Mouse (Mus musculus) limb, embryonic 13.5 days (tissue): ENCODE data around the gene Prpf8. TPM values are rescaled to one million over a fixed set of nuclear protein-coding genes. Genes with fewer than 3 reads are reported as not detected.
A peak's percentile ranks its signal among the peaks of the same experiment; 100 is the strongest.

Source experiments
- ATAC-seq: fragments of 200-750 bp; cut with Nextera tagmentation; 2 replicates; pipeline ENCODE4 v1.8.0; 2017; ENCODE audit warnings: low read depth, moderate number of reproducible peaks, moderate TSS enrichment; ENCODE audit not compliant: low FRiP score
- H3K27ac ChIP-seq: fragments of 300-500 bp; sonication (generic); 2 replicates; pipeline ENCODE4 v1.5.1; 2015; ENCODE audit warnings: inconsistent platforms, mild to moderate bottlenecking, moderate library complexity
- H3K27me3 ChIP-seq: fragments of 300-500 bp; sonication (generic); 2 replicates; pipeline ENCODE4 v1.6.1; 2015; ENCODE audit warnings: mild to moderate bottlenecking, inconsistent platforms
- H3K36me3 ChIP-seq: fragments of 300-500 bp; sonication (generic); 2 replicates; pipeline ENCODE4 v1.6.1; 2015; ENCODE audit warnings: inconsistent platforms, mild to moderate bottlenecking, moderate library complexity
- H3K4me1 ChIP-seq: fragments of 300-500 bp; sonication (generic); 2 replicates; pipeline ENCODE4 v1.6.1; 2015; ENCODE audit warnings: inconsistent platforms
- H3K4me2 ChIP-seq: fragments of 300-500 bp; sonication (generic); replicated peaks from 2 replicates; pipeline ENCODE4 v1.6.1; 2015; ENCODE audit warnings: inconsistent platforms, mild to moderate bottlenecking, moderate library complexity
- H3K4me3 ChIP-seq: fragments of 300-500 bp; sonication (generic); 2 replicates; pipeline ENCODE4 v1.5.1; 2015; ENCODE audit warnings: moderate library complexity, mild to moderate bottlenecking, inconsistent platforms
- H3K9ac ChIP-seq: fragments of 300-500 bp; sonication (generic); 2 replicates; pipeline ENCODE4 v1.6.1; 2015; ENCODE audit warnings: mild to moderate bottlenecking, inconsistent platforms
- H3K9me3 ChIP-seq: fragments of 300-500 bp; sonication (generic); 2 replicates; pipeline ENCODE4 v1.6.1; 2016; ENCODE audit warnings: inconsistent platforms
- WGBS: fragments of 180-500 bp; shearing (Covaris S2); methylation state at CpG from one replicate; pipeline ENCODE4 v1.1.7; 2015; 5-methylcytosine and 5-hydroxymethylcytosine counted together
- polyA plus RNA-seq: library from polyadenylated mRNA; unstranded; fragments of >200 nt; fragmentation: Nextera tagmentation; extraction: Ambion mirVana; gene quantifications from 2 replicates; pipeline ENCODE4 v1.2.1, GENCODE M21; 2015

Gene Prpf8
- polyA plus RNA-seq, 1 experiment from 2014 or later: 63.0 TPM

DNA sequence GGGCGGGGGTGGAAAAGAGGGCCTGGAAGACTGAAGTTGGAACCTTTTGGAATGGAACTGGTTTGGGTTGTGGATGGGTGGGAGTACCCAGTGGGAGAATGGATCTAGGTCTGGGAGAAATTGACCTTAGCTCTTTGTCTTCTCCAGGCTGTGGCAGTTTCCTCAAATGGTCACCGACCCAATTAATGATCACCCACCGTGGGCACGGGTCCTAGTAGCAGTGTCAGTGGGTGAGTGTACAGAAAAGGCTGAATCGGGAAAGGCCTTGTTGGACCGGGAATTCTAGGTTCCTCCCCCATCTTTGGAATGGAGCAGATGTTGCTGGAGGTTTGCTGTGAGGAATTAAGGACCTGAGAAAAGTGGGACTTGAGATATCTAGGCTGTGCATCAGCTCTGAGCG lies 18.2 kb upstream of the Prpf8 start:
- Histone ChIP-seq H3K9ac (peak overlapping the region; percentile 75), H3K4me3 (peak overlapping the region; percentile 48), H3K27me3 (peaks cover 2% of the 10 kb centered on the region; the same call in 1 of the 2 replicates), H3K4me2 (peak overlapping the region; percentile 83), H3K4me1 (peaks cover 17% of the 10 kb centered on the region), H3K27ac (no peak overlapping the region), H3K9me3 (peaks cover 4% of the 10 kb centered on the region; the same call in 1 of the 2 replicates), H3K36me3 (peaks cover 14% of the 10 kb centered on the region)
- no peak for ATAC-seq
- WGBS: 67% methylated on average over 7 of the region's 7 CpGs

DNA sequence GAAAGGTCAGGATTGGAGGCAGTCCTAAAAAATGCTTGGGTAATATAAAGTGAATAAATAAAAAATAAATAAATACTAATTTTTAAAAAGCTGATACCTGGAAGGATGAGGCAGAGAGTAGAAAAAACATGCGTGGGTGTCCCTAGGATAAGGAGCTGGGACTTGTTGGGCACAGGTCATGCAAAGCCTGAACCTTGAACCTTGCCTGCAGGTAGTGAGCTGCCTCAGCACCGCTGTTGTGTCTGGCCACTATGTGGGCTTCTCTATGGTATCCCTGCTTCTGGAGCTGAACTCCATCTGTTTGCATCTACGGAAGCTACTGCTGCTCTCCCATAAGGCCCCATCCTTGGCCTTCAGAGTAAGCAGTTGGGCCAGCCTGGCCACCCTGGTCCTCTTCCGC lies 17.4 kb upstream of the Prpf8 start:
- no peak for ATAC-seq
- 88% methylated on average over 4 of the region's 4 CpGs for WGBS
- H3K4me1 ChIP-seq: peaks cover 12% of the 10 kb centered on the region

DNA sequence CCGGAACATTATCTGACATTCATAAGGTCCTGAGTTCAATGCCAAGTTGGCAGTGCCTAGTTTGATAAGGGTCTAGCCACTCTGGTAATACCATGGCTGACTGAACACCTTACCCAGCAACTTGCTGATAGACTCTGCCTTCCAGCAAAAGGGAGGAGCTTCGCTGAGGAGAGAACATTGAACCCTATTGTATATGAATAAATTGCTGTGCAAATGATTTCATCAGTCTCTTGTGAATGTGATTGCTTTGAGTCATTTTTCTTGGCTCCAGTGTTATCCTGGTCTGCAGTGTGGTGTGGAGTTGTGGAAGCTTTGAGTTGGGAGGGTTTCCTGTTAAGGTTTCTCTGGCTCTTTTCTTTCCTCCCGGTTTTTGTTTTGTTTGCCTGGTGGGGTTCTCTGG lies 15.9 kb upstream of the Prpf8 start:
- ATAC-seq: no peak
- Histone ChIP-seq H3K4me2 (no peak overlapping the region), H3K9me3 (peaks cover 4% of the 10 kb centered on the region; the same call in 1 of the 2 replicates), H3K4me1 (peaks cover 12% of the 10 kb centered on the region), H3K36me3 (peaks cover 2% of the 10 kb centered on the region; the same call in 1 of the 2 replicates), H3K27ac (no peak overlapping the region), H3K27me3 (peaks cover 2% of the 10 kb centered on the region; the same call in 1 of the 2 replicates), H3K4me3 (no peak overlapping the region), H3K9ac (no peak overlapping the region)
- 87% methylated on average over 3 of the region's 3 CpGs for whole genome bisulfite sequencing

More for the DNA sequence above, 17.4 kb upstream of the Prpf8 start:
- Histone ChIP-seq H3K27me3 (peaks cover 2% of the 10 kb centered on the region; the same call in 1 of the 2 replicates), H3K27ac (no peak overlapping the region; the same call in 1 of the 2 replicates), H3K9me3 (peaks cover 4% of the 10 kb centered on the region; the same call in 1 of the 2 replicates), H3K9ac (no peak overlapping the region), H3K4me3 (no peak overlapping the region), H3K36me3 (peaks cover 14% of the 10 kb centered on the region), H3K4me2 (no peak overlapping the region)

DNA sequence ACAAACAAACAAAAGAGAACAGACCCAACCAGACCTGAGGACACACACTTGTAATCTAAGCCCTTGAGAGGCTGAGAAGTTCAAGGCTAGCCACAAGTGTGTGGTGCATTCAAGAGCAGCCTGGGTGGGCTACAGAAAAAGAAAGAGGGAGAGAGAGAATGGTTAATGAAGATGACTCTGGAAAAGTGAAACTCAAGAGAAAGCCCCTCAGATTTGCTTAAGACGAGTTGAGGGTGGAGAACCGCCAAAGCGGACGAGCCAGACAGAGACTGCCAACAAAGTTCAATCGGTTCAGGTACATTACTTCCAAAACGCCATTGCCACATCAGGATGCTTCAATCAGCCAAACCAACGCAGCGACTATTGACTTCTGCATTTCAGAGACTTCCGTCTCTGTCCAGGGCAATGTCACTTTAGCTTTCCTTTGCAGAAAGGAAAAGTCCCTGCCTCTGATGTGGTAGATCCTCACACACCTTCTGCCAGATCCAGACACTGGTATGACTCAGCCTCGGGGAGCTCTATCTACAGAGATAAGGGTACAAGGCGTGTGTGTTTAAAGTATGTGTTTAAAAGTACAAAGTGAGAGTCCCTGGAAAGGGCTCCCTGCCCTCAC lies 14.0 kb upstream of the Prpf8 start:
- no peaks in the 10 kb centered on the region for H3K9me3 ChIP-seq
- H3K27me3 ChIP-seq: peaks cover 2% of the 10 kb centered on the region; the same call in 1 of the 2 replicates
- H3K9ac ChIP-seq: no peak overlapping the region
- peaks cover 12% of the 10 kb centered on the region for H3K4me1 ChIP-seq
- H3K27ac ChIP-seq: no peak overlapping the region
- H3K4me3 ChIP-seq: no peak overlapping the region
- no peak for ATAC-seq
- H3K4me2 ChIP-seq: no peak overlapping the region
- H3K36me3 ChIP-seq: no peaks in the 10 kb centered on the region
- WGBS: 85% methylated on average over 11 of the region's 11 CpGs

DNA sequence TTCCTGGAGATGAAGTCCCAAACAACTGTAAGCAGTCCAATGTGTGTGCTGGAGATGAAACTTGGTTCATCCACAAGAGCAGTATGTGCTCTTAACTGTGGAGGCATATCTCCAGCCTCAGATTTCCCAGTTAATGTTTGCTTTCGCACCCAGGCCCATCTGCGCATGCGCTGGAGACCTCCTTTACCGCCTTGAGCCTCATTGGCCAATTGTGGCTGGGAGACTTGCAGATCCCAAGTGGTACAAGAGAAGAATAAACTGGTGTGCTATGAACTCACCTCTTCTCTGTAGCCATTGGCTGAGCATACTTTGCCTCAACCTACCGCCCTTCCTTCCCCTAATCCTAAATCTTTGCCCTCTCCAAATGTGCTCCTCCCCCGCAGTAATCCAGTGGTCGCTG lies 13.2 kb upstream of the Prpf8 start:
- Histone ChIP-seq H3K9me3 (no peaks in the 10 kb centered on the region), H3K4me2 (no peak overlapping the region)
- WGBS: 72% methylated on average over 7 of the region's 7 CpGs

DNA sequence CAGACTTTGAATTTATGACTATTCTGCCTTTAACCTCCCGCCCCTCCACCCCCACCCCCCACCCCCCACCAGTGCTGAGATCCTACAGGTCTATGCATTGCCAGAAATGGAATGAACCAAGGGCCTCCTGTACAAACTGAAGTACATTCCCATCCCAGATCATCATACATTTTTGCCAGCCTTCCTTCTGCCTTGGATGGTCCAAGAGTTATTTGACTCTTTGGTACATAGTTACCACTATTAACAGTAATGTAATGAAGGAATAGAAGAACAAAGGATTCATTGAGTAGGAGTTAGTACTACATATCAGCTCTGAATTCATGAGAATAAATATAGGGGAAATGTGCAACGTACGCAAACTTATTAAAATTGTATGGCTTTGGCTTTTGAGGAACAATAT lies 424 bp upstream of the Prpf8 start:
- ATAC-seq: 0 out of 2 replicates have a peak, but pooled peaks have one; percentile 9
- Histone ChIP-seq H3K27ac (no peak overlapping the region), H3K9me3 (no peaks in the 10 kb centered on the region), H3K4me1 (peaks cover 19% of the 10 kb centered on the region), H3K36me3 (peaks cover 32% of the 10 kb centered on the region), H3K27me3 (peaks cover 6% of the 10 kb centered on the region; the same call in 1 of the 2 replicates), H3K4me3 (peak overlapping the region; percentile 99), H3K9ac (no peak overlapping the region), H3K4me2 (peak overlapping the region; percentile 44)
- WGBS: 24% methylated on average over 3 of the region's 3 CpGs

More for the DNA sequence above, 13.2 kb upstream of the Prpf8 start:
- H3K27me3 ChIP-seq: peaks cover 2% of the 10 kb centered on the region; the same call in 1 of the 2 replicates
- no peak overlapping the region for H3K27ac ChIP-seq
- no peak overlapping the region for H3K9ac ChIP-seq
- no peaks in the 10 kb centered on the region for H3K36me3 ChIP-seq
- no peak overlapping the region for H3K4me3 ChIP-seq
- H3K4me1 ChIP-seq: peaks cover 6% of the 10 kb centered on the region
- ATAC-seq: no peak

DNA sequence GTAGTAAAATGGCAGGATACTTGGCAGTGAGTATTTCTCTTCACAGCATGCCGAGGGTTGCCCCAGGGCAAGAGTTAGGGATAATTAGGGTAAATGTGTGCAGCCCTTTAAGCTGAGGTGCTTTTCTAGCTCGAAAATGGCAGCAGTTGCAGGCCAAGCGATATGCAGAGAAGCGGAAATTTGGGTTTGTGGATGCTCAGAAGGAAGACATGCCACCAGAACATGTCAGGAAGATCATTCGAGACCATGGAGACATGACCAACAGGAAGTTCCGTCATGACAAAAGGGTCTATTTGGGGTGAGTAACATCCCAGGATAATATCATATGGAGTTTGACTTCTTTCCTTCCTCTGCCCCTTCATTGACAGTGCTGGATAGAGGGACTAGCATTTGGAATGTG lies 880 bp downstream of the Prpf8 start:
- Histone ChIP-seq H3K27me3 (peaks cover 6% of the 10 kb centered on the region; the same call in 1 of the 2 replicates), H3K9me3 (no peaks in the 10 kb centered on the region), H3K9ac (peak overlapping the region; percentile 98), H3K4me3 (peak overlapping the region; percentile 99), H3K4me2 (peak overlapping the region; percentile 94), H3K4me1 (peaks cover 19% of the 10 kb centered on the region), H3K27ac (0 out of 2 replicates have a peak overlapping the region, but pooled peaks have one; percentile 78), H3K36me3 (peaks cover 45% of the 10 kb centered on the region)
- WGBS: 34% methylated on average over 6 of the region's 6 CpGs
- no peak for ATAC-seq

DNA sequence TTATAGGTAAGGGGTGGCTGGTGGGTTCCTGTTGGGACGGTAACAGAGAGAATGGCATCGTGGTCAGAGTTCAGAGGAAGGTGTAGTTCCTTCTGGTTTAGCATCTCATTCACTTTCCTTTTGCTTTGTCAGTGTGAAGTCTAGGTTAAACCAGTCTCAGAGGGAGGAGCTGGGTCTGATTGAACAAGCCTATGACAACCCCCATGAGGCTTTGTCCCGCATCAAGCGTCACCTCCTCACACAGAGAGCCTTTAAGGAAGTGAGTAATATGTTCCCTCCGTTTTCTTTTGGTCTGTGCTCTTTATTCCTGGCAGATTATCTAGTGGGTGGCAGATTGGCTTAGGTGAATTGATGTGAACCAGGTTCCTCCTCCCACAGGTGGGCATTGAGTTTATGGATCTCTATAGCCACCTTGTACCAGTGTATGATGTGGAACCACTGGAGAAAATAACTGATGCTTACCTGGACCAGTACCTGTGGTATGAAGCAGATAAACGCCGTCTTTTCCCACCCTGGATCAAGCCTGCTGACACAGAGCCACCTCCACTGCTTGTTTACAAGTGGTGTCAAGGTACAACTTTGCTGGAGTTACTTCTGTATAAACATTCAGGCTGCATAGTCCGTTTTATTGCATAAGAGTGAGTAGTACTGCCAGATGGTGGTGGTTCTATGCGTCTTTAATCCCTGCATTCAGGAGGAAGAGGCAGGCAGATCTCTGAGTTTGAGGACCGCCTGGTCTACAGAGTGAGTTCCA lies 7.9 kb downstream of the Prpf8 start:
- no peaks in the 10 kb centered on the region for H3K4me1 ChIP-seq
- 93% methylated on average over 10 of the region's 10 CpGs for WGBS
- H3K36me3 ChIP-seq: peaks cover 100% of the 10 kb centered on the region
- ATAC-seq: no peak
- H3K27me3 ChIP-seq: no peaks in the 10 kb centered on the region
- no peak overlapping the region for H3K9ac ChIP-seq
- H3K4me3 ChIP-seq: no peak overlapping the region
- H3K9me3 ChIP-seq: no peaks in the 10 kb centered on the region
- H3K4me2 ChIP-seq: no peak overlapping the region
- no peak overlapping the region for H3K27ac ChIP-seq

DNA sequence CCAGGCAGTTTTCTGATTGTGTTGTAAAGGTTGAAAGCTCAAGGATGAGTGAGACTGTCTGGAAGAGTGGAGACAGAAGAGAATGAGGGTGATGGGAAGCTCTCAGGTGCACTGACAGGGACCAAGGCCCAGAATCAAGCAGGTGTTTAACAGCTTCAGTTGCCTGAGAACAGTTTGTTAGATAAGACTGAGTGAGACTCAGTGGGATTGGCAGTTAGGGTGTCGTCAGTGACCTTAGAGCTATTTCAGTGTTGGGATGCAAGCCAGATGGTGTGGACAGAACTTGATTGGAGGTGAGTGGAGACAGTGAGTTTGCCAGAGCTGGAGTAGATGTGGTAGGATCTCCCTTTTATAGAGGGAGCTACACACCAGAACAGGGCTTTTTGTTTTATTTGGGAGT lies 11.5 kb downstream of the Prpf8 start:
- 91% methylated on average over 1 of the region's 1 CpGs for WGBS
- Histone ChIP-seq H3K36me3 (peaks cover 100% of the 10 kb centered on the region), H3K9me3 (no peaks in the 10 kb centered on the region), H3K27ac (no peak overlapping the region), H3K4me1 (no peaks in the 10 kb centered on the region), H3K4me3 (no peak overlapping the region), H3K27me3 (no peaks in the 10 kb centered on the region), H3K9ac (no peak overlapping the region), H3K4me2 (no peak overlapping the region)
- ATAC-seq: no peak

DNA sequence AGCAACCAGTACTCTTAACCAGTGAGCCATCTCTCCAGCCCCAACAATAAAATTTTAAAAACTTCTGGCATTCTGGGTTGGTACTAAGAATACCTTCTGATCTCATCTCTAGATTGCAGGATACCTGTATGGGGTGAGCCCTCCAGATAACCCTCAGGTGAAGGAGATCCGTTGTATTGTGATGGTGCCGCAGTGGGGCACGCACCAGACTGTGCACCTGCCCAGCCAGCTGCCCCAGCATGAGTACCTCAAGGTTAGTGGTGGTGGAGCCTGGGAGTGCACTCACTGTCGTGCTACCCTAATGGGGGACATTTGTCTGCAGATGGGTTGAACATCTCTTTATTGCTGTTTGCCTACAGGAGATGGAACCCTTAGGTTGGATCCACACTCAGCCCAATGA lies 21.5 kb downstream of the Prpf8 start:
- 93% methylated on average over 4 of the region's 4 CpGs for WGBS
- Histone ChIP-seq H3K27me3 (no peaks in the 10 kb centered on the region), H3K4me1 (peaks cover 25% of the 10 kb centered on the region), H3K9me3 (no peaks in the 10 kb centered on the region), H3K4me3 (no peak overlapping the region), H3K9ac (no peak overlapping the region), H3K36me3 (peaks cover 65% of the 10 kb centered on the region), H3K27ac (no peak overlapping the region), H3K4me2 (no peak overlapping the region)
- ATAC-seq: no peak

DNA sequence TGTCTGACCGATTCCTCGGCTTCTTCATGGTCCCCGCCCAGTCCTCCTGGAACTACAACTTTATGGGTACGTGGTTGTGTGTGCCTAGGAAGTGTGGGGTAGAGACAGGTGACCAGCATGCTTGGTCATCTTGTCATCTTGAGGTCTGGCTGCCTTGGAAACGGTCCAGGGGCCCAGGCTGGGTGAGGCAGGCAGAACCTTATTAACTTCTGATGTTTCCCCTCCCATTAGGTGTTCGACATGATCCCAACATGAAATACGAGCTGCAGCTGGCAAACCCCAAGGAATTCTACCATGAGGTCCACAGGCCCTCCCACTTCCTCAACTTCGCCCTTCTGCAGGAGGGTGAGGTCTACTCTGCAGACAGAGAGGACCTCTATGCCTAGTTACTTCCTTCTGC lies 22.3 kb downstream of the Prpf8 start:
- H3K27ac ChIP-seq: no peak overlapping the region
- no peaks in the 10 kb centered on the region for H3K9me3 ChIP-seq
- ATAC-seq: no peak
- no peak overlapping the region for H3K4me3 ChIP-seq
- no peak overlapping the region for H3K9ac ChIP-seq
- H3K4me2 ChIP-seq: no peak overlapping the region
- no peaks in the 10 kb centered on the region for H3K27me3 ChIP-seq
- H3K36me3 ChIP-seq: peaks cover 57% of the 10 kb centered on the region
- peaks cover 26% of the 10 kb centered on the region for H3K4me1 ChIP-seq
- 47% methylated on average over 8 of the region's 8 CpGs for WGBS
